Mouse (Mus musculus) spleen, postnatal 4 days (tissue): Measurements from ENCODE around the gene Adam15.
A peak's percentile ranks its signal among the peaks of the same experiment; 100 is the strongest.

ENCODE experiments used
- DNase-seq, 2 experiments: peaks; one replicate each; pipeline ENCODE4 v3.0.0; 2022; ENCODE audit warnings: low spot score in 2 of 2

Adam15 gene

DNA sequence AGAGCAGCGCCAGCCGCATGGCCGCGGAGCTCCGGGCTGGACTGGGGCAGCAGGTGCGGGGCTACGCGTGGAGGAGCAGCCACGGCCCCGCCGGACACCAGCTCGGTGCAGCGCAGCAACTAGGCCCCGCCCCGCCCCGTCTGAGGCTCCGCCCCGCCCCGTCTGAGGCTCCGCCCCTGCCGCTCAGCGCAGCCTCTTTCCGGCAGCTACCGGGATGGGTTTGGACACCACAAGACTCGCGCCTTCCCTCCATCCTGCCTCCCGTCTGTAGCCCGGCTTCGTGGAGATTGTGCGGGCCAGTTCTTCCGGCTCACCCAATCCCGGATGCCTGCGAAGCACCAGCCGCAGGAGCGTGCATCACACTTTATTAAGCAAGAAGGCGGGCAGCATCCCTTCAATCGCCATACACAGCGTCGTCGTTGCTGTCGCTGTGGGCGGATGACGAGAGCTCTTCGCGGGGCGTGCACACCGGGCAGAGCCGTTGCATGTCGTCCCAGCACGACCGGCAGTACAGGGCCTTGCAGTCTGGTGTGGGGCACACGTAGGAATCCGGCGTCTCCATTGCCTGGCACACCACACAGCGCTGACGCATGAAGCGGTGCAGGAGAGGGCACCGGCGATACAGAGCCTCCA is at the start of gene Adam15:
Adam15 (minus strand) TSS at position 128 of the 633 bp plus-strand sequence.
- peak; percentile 82 to 93 for DNase-seq

DNA sequence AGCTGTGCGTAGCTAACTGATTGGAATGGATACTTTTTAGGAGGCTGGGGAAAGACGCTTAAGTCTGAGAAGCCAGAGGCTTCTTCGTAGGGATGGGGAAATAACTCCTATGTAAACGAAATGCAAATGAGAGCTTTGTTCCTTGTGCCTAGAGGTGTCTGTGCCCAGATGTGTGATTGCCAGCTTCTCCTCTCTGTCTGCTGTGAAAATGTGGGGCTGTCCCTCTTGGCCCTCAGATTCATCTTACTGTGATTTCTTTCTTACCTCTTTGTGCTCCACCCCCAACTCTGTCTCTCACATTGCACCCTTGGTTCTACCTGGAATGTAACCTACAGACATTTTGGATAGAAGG is 46.8 kb upstream of the Adam15 start:
- no peak for DNase-seq

DNA sequence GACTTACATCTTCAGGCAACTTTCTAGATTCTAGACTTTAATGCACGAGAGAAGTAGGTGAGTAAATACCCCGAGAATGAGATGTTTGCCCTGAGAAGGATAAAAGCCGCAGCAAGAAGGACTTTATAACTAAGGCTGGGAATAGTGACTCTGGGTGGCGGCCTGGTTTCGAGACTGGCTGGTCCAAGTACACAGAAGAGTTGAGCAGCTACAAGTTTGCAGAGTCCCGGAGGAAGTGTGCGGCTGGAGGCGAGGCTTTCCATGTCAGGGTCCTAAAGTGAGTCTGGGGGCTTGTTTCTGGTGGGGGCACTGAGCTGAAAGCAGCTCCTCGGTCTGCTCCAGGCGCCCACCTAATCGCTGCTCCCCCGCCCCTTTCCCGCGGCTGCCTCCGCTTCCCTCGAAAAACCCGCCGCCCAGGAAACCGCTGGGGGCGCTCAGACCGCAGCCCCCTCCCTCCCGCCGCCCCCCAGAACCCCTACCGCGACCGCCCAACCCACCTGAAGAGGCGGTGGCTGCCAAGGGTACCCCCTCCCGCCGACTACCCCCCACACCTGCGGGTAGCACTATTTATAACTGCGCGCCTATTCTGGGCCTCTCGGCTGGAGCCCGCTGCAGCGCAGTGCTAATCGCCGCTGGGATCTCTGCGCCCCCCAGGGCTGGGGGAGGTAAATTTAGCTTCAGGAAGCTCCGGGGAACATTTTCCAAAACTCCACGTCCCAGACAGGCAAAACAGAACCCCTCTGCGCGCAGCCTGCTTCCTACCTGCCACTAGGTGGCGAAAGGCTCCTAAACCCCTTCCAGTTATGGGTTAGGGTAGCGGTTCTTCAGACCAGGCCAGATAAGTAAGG is 46.2 kb upstream of the Adam15 start:
- DNase-seq, result peak in 1 of 2 experiments; percentile 61

DNA sequence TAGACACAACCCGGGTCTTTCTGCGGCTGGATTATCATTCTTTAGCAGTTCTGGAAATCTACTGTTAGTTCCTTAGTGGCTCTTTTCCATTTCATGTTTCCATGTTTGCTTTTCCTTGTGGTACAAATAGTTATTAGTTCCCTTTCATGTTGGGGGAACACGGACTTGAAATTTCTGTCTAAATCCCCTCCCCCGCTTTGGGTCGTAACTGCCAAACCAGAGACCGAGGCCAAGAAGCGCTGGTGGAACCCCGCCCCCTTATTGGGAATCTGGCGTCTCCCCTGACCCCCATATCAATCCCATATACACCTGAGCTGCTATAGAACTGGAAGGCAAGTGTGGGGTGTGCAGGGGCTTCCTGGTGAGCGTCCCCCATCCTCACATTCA is 45.6 kb upstream of the Adam15 start:
- no peak for DNase-seq

DNA sequence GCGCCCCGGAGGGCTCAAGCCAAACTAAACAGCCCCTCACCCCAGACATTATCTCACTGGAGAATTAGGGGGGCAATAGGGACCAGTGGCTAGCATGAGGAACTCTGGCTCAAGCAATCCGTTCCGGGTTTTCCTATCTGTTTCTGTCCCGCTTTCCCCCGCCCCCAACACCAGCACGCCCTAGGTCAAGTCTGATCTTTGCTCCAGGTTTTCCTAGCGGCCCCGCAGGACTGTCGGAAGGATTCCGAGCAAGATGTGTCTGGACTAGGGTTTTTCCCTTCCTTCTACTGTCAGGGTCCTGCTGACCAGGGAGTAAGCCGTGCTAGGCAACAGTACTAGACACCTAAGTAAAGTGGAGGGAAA is 45.1 kb upstream of the Adam15 start:
- DNase-seq, result peak; percentile 75 to 81

DNA sequence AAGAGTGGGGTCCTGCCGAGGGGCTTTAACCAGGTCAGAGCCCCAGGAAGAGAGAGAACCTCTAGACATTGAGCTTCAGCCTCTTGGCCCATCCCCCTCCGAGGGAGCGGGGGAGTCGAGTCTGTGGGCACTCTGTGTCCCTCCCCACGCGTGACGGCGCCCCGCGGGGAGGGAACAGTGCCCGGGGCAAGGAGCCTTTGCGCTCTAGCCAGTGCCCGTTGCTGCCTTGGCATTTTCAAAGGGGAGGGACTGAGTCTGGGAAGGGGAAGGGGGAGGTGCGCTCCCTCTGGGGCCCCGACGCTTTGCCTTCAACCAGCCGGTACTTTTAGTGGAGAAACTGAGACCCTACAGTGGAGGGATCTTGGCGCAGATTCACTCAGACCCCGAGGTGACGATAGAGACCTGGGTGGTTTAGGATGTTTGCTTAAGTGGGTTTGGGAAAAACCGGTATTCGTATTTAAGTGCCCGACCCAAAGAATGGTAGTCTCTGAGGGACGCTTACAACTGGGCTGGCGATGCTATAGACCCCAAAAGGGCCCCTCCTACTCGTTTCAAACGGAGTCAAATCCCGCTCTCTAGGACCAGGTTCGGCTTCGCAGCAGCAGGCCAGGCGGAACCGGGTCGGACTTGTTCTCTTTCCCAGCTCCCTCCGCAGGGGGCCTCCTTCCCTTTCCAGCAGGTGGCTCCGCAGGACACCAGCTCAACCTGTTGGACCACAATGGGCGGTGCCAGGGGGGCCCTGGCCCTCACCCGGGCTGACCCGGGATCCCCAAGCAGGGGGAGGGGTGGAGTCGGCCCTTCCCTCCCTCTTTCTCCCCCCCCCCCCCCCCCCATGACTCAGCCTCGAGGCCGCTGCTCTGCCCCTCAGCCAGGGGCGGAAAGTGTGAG is 44.5 kb upstream of the Adam15 start, which contains the start of gene Zbtb7b:
Zbtb7b (minus strand) TSS at position 771 of the 888 bp plus-strand sequence.
- DNase-seq, result peak; percentile 65 to 84

DNA sequence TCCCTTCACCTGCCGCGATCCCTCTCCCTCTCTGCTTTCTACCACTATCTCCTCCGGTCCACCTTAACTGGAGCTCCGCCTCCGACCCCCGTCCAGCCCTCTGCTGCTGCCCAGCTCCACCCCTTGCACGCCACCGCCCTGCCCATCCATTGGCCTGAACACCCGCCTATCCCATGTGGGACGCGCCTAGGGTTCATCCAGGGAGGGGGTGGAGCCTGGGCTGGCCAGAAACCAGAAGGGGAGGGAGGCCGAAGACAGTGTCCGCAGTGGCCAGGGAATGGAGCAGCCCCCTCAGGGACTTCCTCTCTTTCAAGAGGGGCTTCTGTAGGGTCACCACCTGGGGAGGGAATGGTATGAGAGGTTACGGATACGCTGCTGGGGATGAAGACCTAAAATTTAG is 43.8 kb upstream of the Adam15 start:
- DNase-seq, result peak; percentile 95 to 96

DNA sequence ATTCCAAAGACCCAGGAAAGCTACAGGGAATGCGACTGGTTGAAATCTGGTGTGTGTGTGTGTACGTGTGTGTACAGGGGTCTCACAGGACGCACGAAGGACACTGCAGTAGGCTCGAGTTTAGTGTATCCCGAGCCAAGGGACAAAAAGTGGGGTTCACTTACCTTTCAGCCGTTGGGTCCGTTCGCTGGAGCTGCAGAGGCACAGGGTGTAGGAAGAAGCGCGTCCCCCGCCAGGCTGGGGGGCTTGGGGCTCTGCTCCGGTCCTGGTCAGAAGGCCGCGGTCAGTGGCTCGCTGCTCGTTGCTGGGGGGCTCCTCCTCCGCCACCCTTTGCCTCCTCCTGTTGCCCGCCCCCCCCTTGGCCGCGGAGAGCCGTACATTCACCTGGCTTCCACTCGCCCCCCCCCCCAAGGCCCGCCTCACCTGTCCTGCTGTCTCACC is 43.1 kb upstream of the Adam15 start:
- DNase-seq, result peak; percentile 33 to 74

DNA sequence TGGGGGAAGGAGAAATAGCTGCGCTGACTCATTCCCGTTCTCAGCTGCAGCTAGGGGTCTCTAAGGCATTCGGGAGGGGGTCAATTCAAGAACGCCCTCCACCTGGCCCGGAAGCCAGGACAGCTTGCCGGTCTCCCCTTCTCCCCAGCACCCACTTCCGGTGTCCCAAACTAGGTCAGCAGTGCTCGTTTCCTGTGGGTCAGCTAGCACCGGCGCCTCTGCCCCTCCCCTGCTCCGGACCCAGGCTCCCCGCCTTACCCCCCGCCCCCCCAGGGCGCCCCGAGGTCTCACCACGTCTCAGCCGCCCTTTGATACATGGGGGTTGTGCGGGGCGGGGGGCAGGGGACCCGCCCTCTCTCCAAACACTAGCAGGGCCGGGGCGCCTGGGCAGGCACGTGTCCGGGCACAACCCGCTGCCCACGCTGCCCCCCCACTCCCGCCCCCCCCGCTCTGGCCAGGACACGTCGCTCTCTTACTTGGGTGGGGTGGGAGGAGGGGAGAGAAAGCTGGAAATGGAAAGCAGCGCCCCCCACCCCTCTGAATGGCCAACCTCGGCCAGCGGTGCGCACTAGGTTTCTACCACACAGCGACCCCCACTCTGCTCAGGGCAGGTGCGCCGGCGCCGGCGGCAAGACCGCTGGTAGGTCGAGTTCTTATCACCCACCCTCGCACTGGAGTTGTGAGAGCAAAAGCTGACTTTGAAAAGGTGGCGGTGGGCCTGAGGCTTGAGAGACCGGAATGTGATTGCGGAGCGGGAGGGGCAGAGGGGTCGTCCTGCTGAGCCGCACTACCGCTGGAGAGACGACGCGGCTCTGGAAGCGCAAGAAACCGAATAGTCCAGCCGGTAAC is 42.1 kb upstream of the Adam15 start:
- DNase-seq, result peak in 1 of 2 experiments; percentile 70

DNA sequence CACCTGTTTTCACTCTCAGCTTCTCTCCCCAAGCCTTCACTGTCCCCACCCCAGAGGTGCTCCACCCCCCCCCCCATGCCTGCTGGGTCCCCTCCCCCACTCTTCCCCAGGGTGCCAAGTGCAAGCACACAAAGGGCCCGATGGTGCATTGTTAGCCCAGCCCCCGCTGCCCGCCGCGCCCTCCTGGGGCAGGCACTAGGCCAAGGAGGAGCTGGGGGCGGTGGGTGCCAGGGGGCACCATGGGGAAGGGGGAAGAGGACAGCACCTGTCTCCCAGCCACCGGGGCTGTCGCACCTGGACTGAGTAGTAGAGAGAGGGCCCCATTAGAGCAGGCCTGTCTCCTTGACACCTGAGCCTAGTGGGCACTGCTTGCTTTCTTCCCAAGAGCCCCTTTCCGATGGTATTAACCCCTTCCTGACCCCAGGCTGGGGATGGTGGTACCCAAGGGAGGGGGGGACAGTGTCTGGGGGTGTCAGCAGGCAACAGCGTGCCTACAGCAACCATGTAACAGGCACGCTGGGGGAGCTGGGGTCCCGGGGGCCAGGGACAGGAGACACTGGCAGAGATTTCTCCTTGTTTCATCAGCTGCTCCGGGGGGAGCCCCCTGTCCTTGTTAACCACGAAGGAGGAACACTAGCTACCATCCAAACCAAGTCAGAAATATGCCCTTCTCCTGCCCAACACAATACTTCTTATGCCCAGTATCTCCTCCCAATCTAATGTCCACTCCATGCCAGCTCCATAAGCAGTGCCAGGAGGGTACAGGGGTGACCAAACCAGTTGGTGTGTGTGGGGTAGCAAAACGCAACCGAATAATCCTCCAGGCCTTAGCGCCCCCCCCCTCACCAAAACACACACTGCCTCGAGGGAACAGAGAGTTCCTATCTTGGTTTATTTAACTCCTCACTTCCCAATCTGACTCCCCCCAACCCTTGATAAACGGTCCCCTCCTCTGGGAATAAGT is 41.2 kb upstream of the Adam15 start:
- DNase-seq, result peak; percentile 54 to 76

DNA sequence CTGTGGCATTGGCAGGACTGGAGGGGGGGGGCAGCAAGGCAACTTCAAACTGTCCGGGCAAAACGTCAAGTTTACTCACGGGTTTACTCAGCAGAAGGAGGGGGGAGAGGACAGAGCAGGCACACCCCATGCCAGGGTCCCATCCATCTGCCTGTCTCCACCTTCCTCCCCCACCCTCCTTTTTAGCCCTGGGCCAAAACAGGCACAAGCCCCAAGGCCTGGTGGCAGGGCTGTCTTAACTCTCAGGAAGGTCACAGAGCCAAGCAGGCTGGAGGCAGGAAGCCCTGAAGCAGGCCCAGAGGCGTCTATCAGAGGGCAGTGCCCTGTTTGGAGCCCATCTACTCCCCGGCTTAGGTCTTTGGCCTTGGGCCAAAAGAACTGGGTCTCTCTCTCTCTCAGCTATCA is 40.3 kb upstream of the Adam15 start:
- DNase-seq, result peak in 1 of 2 experiments; percentile 71

DNA sequence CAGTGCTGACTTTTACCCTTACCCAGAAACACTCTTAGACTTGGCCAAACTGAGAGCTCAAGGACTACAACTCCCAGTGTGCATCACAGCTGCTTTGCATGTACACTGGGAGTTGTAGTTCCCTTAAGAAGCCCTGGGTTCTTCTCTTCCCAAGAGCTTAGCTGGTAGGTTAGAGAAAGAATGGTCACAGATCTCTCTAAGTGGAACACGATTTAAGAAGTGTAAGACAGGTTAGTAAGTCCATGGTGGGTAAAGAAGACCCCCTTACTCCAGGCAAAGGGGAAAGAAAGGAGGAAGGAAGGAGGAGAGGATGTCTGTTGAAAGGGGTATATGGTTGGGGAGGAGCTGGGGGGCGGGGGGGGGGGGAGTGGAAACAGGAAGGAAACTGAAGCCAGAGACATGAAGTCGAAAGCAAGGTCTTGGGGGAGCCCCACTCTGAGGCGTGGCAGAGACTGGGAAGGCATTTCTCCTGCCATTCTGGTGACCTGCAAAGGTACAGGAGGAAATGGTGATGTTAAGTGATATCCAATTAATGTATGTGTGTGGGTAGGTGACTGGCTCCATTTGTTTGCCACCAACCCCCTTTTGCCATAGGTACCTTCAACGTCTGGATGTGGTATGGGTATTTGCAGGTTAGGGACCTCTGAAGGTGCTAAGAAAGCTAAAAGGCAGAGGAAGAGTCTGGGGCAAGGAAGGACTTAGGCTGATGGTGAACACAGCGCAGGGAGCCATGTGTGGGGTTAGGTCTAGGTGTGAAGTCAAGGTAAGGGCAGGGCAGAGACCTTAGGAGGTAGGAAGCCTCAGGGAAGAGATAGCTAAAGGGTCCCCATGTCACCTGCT is 39.3 kb upstream of the Adam15 start:
- DNase-seq, result peak in 1 of 2 experiments; percentile 44

DNA sequence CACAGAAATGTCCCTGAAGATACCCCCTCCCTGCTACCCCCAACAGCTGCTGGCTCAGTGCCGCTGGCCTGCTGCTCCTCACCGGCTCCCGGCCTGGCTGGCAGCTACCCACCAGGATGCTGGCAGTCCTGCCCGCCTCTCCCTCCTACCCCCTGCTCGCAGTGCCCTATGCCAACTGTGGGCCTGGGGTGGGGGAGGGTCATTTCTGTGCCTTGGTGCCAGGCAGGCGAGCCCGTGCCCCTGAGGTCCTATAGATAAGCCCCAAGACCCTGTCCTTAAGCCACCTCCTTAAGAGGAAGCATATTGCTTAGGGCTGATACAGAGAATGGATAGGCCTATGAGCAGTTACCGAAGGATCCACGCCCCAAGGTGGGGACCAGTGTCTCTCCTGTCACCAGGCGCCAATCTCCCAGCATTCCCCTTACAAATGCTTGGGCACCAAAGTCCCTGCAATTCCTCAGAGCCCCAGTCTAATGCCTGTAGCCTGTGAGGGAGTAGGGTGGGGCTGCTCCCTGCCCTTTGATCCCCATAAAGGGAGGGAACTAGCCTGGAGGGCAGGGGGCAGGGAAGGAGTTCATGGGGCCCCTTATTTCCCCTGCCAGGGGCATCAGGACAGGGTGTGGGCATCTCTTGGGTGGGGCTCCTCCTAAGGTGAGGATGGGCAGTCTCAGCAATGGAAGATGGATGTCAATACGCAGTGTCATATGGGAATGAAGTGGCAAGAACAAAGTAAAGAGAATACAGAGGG is 38.5 kb upstream of the Adam15 start:
- DNase-seq, result peak in 1 of 2 experiments; percentile 69

DNA sequence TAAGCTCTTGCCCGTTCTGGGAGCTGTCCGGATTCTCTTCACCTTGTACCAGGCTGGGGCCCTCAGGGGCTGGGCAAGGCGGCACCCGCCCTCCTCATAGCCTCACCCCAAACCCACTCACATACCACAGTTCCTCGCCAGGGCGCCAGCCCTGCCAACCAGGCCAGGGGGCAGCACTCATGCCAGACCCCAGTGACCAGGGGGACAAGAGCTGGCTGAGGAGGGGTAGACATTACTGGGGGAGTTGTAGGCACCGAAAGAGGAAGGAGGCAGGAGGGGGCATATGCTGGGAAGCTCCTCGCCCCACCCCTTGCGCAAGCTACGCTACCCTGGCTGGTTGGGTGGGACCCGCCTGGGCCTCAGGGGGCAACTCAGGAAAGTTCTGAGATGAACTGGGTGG is 37.8 kb upstream of the Adam15 start:
- DNase-seq, result peak; percentile 34 to 70

DNA sequence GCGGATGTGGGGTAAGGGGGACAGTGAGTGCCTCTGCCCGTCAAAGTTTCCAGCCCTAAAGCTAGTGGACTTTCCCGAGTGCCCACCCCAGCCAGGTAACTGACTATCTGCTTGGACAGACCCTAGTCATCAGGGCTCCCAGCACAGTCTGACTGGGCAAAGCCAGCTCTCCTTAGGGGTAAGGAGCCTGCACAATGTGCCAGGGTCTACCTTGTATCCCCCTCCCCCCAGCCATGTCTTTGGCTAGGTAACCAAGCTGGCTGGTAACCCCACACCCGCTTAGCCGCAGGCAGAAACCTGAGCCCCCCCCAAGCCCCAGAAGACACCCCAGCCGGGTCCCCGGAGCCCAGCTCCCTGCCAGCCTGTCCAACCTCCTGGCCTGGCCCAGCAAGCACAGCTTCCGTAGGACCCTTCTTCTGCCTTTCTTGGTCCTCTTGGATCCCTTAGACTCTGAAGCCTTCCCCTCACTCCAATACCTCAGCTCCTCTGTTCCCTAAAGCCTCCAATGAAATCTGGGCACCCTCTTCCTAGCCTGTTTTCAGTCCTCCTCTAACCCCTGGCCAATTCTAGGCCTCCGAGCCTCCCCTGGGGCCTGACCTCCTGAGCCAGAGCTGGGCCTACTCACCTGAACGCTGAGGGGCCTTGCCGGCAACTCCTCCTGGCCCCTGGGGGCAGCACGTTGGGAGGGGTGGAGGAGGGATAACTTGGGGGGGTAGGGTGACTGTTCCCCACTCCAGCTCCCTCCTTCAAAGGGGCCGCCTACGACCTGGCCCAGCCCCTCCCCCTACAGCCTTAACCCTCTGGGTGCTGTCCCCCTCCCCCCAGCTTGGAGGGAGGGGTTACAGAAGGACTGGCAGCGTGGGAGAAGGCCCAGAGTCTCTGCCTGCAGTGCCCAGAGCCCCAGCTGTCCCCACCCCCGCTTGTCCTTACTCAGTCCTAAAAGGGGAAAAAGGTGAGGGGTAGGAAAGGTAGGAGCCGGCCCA is 36.9 kb upstream of the Adam15 start:
- DNase-seq, result peak; percentile 30 to 67

DNA sequence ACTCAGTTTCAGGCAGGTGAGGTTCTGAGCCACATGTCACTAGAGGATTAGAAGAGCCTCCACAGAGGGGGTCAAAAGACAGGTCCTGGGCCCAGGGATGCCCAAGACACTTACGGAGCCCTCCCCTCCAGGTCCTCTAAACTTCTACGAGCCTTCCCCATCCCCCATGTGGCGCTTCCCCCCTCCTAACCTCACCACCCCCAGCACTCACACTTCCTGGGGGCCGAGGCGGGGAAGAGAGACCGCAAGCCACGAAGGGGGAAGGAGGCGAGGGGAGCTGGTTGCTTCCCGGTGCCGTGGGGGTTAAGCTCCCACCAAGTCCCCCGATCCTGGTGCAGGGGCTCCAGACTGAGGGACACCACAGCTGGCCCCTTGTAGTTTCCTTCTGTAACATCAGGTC is 35.7 kb upstream of the Adam15 start:
- DNase-seq, result peak in 1 of 2 experiments; percentile 34
